Comparison of ENCODE assay signal across 8 mouse cellular contexts in the genomic region with DNA sequence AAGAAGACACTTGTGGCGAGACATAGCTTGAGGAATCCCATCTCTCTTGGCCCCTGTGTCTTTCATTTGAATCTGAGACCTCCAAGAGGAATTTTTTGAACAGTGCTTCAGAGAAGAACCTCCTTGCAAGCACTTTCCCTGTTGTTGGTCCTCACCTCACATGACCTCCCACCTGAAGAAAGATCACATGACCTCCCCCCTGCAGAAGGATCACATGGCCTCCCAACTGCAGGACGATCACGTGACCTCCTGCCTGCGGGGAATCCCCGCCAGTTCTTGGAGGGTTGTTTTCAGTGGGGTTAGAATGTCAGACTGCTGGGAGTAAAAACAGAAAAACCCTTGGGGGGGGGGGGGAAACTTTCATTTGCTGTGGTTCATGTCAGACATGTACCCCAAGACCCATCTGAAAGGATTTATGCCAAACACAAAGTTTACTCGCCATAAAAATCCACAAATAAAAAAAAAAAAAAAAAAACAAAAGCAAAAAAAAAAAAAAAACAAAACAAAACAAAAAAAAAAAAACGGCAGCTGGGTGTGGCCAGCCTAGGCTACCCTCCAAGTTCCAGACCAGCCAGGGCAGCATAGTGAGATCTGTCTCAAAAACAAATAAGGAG.
DNase-seq lines count a peak whose midpoint lies in the region; ATAC-seq and TF ChIP-seq lines count a peak whose summit lies in the region.
"Had no signal": no experiment of that assay in that cellular context is flagged by ENCODE, and none has a peak within 500 bp of the region (broad histone marks: within the 10 kb centered on the region; RNA-seq: fewer than 3 reads in every experiment).

No protein-coding gene starts in this region.

- H3K4me2 ChIP-seq in hindbrain, embryonic 12.5 days (replicated peaks), result peak overlapping the region; percentile 25; the same call in 1 of the 2 replicates
- no peak overlapping the region for H3K4me2 ChIP-seq in lung, postnatal 0 days (replicated peaks; ENCODE audit: low read depth, low read length)
- H3K4me2 ChIP-seq: liver, embryonic 15.5 days had no signal

- H3K27ac ChIP-seq in hindbrain, embryonic 12.5 days, result 0 out of 2 replicates have a peak overlapping the region, but pooled peaks have one; percentile 23
- no peak overlapping the region for H3K27ac ChIP-seq in lung, postnatal 0 days (ENCODE audit: low read length)
- H3K27ac ChIP-seq: liver, embryonic 15.5 days had no signal

- H3K27me3 ChIP-seq in hindbrain, embryonic 12.5 days, result no peaks in the 10 kb centered on the region
- H3K27me3 ChIP-seq in lung, postnatal 0 days (replicated peaks; ENCODE audit: insufficient read depth, low read length), result no peaks in the 10 kb centered on the region
- H3K27me3 ChIP-seq: liver, embryonic 15.5 days had no signal

- DNase-seq in 416B (ENCODE audit: low read depth), result peak; percentile 9
- peak; percentile 73 for DNase-seq in CD4-positive, CD25-positive, alpha-beta regulatory T cell, adult 2 months (ENCODE audit: low read depth, low spot score)
- peak; percentile 22 for DNase-seq in lung, postnatal 0 days (ENCODE audit: low spot score)
- DNase-seq in thymus, postnatal 25 days, result peak; percentile 35
- DNase-seq in ovary, postnatal 14 days (ENCODE audit: low spot score), result no peak

- ATAC-seq in hindbrain, embryonic 12.5 days (ENCODE audit: low FRiP score), result no peak
- ATAC-seq in lung, postnatal 0 days, result no peak
- ATAC-seq in megakaryocyte, adult 5-6 weeks (ENCODE audit: poor library complexity, severe bottlenecking), result no peak

- H3K9me3 ChIP-seq in hindbrain, embryonic 12.5 days (replicated peaks), result no peaks in the 10 kb centered on the region
- H3K9me3 ChIP-seq in lung, postnatal 0 days (ENCODE audit: low read length), result no peaks in the 10 kb centered on the region
- H3K9me3 ChIP-seq: liver, embryonic 15.5 days had no signal

- no peak overlapping the region for H3K4me3 ChIP-seq in hindbrain, embryonic 12.5 days
- H3K4me3 ChIP-seq in lung, postnatal 0 days (ENCODE audit: low read depth, low read length), result no peak overlapping the region
- H3K4me3 ChIP-seq: liver, embryonic 15.5 days had no signal

- WGBS in hindbrain, embryonic 12.5 days, result 10% methylated on average over 7 of the region's 7 CpGs
- WGBS in lung, postnatal 0 days, result 29% methylated on average over 7 of the region's 7 CpGs

- peaks cover 23% of the 10 kb centered on the region for H3K4me1 ChIP-seq in hindbrain, embryonic 12.5 days
- H3K4me1 ChIP-seq in lung, postnatal 0 days (ENCODE audit: insufficient read depth, low read depth, low read length), result no peaks in the 10 kb centered on the region
- H3K4me1 ChIP-seq: liver, embryonic 15.5 days had no signal

- no peak for TF ChIP-seq EP300 in lung, postnatal 0 days (IDR thresholded peaks at IDR 0.05)

- H3K9ac ChIP-seq in hindbrain, embryonic 12.5 days, result no peak overlapping the region
- H3K9ac ChIP-seq in lung, postnatal 0 days (replicated peaks; ENCODE audit: low read depth), result no peak overlapping the region
- H3K9ac ChIP-seq: liver, embryonic 15.5 days had no signal

- no peak for TF ChIP-seq CTCF in lung, postnatal 0 days (IDR thresholded peaks at IDR 0.05)

- H3K36me3 ChIP-seq in hindbrain, embryonic 12.5 days, result no peaks in the 10 kb centered on the region
- no peaks in the 10 kb centered on the region for H3K36me3 ChIP-seq in lung, postnatal 0 days (ENCODE audit: insufficient read depth, low read length)
- H3K36me3 ChIP-seq: liver, embryonic 15.5 days had no signal
